In genomic region chr5:124424723-124425411, GRCm38 (mm10) we compare ENCODE assay signal across 8 mouse cellular contexts. TPM values are rescaled to one million over a fixed set of nuclear protein-coding genes. Genes with fewer than 3 reads are reported as not detected.
DNase-seq lines count a peak whose midpoint lies in the region; ATAC-seq and TF ChIP-seq lines count a peak whose summit lies in the region.

No protein-coding gene starts in this region.

- peak overlapping the region; percentile 94 for H3K4me2 ChIP-seq in neural tube, embryonic 11.5 days (ENCODE audit: low read depth)
- H3K4me2 ChIP-seq in liver, postnatal 0 days (ENCODE audit: low read depth, low read length) = peak overlapping the region; percentile 76

- H3K4me3 ChIP-seq in neural tube, embryonic 11.5 days (ENCODE audit: low read depth, low read length) = peak overlapping the region; percentile 98
- H3K4me3 ChIP-seq in bone marrow, adult 2 months (replicated peaks; ENCODE audit: control insufficient read depth, low read depth, low read length) = peak overlapping the region; percentile 86
- peak overlapping the region; percentile 94 for H3K4me3 ChIP-seq in liver, postnatal 0 days (ENCODE audit: low read depth, low read length)

- TF ChIP-seq POLR2A in bone marrow, adult 2 months (IDR thresholded peaks at IDR 0.05; ENCODE audit: borderline replicate concordance, control insufficient read depth, low read depth, low read length) = no peak

- peaks cover 4% of the 10 kb centered on the region; the same call in 1 of the 2 replicates for H3K4me1 ChIP-seq in neural tube, embryonic 11.5 days (ENCODE audit: control insufficient read depth, insufficient read depth, low read length)
- no peaks in the 10 kb centered on the region; the same call in 1 of the 2 replicates for H3K4me1 ChIP-seq in bone marrow, adult 2 months (ENCODE audit: control insufficient read depth, insufficient read depth, low read length)
- H3K4me1 ChIP-seq in liver, postnatal 0 days (ENCODE audit: insufficient read depth) = peaks cover 12% of the 10 kb centered on the region

- ATAC-seq in neural tube, embryonic 11.5 days (ENCODE audit: insufficient read depth, low FRiP score, low TSS enrichment) = peak; percentile 67; the same call in 1 of the 2 replicates
- ATAC-seq in liver, postnatal 0 days = peak; percentile 20

- no peak for TF ChIP-seq CTCF in bone marrow, adult 2 months (IDR thresholded peaks at IDR 0.05; ENCODE audit: control insufficient read depth, insufficient read depth, low read length)
- TF ChIP-seq CTCF in liver, postnatal 0 days (IDR thresholded peaks at IDR 0.05; ENCODE audit: low read depth) = no peak

- peak overlapping the region; percentile 90 for H3K9ac ChIP-seq in neural tube, embryonic 11.5 days (ENCODE audit: low read length)
- H3K9ac ChIP-seq in liver, postnatal 0 days (replicated peaks) = peak overlapping the region; percentile 95

- WGBS in neural tube, embryonic 11.5 days = under 1% methylated on average over 63 of the region's 63 CpGs
- under 1% methylated on average over 63 of the region's 63 CpGs for WGBS in bone marrow, adult 2 months
- WGBS in liver, postnatal 0 days (ENCODE audit: insufficient replicate concordance) = under 1% methylated on average over 51 of the region's 63 CpGs

- no peaks in the 10 kb centered on the region for H3K36me3 ChIP-seq in neural tube, embryonic 11.5 days (ENCODE audit: control insufficient read depth, insufficient read depth, low read length)
- H3K36me3 ChIP-seq in liver, postnatal 0 days (replicated peaks; ENCODE audit: insufficient read depth, low read length) = no peaks in the 10 kb centered on the region

- peak; percentile 17 for DNase-seq in neural tube, embryonic 11.5 days (ENCODE audit: low spot score)
- no peak for DNase-seq in neural tube, embryonic 10.5 days (ENCODE audit: extremely low spot score, low spot score)
- peak; percentile 50 for DNase-seq in gastrocnemius, postnatal 10 days
- peak; percentile 65 for DNase-seq in kidney, adult 11 months
- DNase-seq in liver, postnatal 0 days = no peak
- DNase-seq in right cerebral cortex, postnatal 25 days = peak; percentile 15
- DNase-seq in embryo, embryonic 10 days (ENCODE audit: low spot score) = no peak

- no peak for TF ChIP-seq EP300 in liver, postnatal 0 days (IDR thresholded peaks at IDR 0.05; ENCODE audit: low read depth)

- H3K9me3 ChIP-seq in neural tube, embryonic 11.5 days (ENCODE audit: control insufficient read depth, low read length) = no peaks in the 10 kb centered on the region
- H3K9me3 ChIP-seq in liver, postnatal 0 days (ENCODE audit: low read length) = no peaks in the 10 kb centered on the region

- peak overlapping the region; percentile 69 for H3K27ac ChIP-seq in neural tube, embryonic 11.5 days (ENCODE audit: low read depth, low read length)
- H3K27ac ChIP-seq in bone marrow, adult 2 months (ENCODE audit: control insufficient read depth, insufficient read depth, low read depth, low read length, poor library complexity) = peak overlapping the region; percentile 88
- H3K27ac ChIP-seq in liver, postnatal 0 days (ENCODE audit: low read depth) = peak overlapping the region; percentile 93

- no peaks in the 10 kb centered on the region for H3K27me3 ChIP-seq in neural tube, embryonic 11.5 days (ENCODE audit: control insufficient read depth, insufficient read depth, low read length)
- H3K27me3 ChIP-seq in liver, postnatal 0 days (ENCODE audit: insufficient read depth, low read length) = no peaks in the 10 kb centered on the region

RNA-seq across cellular contexts. Expression of gene Sbno1, which starts 0.9 kb away (rescaled TPM):
- polyA plus RNA-seq in neural tube, embryonic 11.5 days (2014; fragmentation: Nextera tagmentation; extraction: Ambion mirVana) = 87.0 and 88.2 TPM in 2 replicates
- polyA plus RNA-seq in bone marrow, adult 2 months (2011; ENCODE audit: insufficient read depth, insufficient read length, low replicate concordance, missing spikeins) = 26.5 and 50.4 TPM in 2 replicates
- total RNA-seq in gastrocnemius, postnatal 10 days (2021) = 10 to 100 TPM; 38.8 to 44.3 TPM
- polyA plus RNA-seq in liver, postnatal 0 days (2015; fragmentation: Nextera tagmentation; extraction: Ambion mirVana) = 30.0 and 30.6 TPM in 2 replicates

RNA-seq across cellular contexts. Expression of gene Kmt5a, which starts 14.9 kb away (rescaled TPM):
- polyA plus RNA-seq in neural tube, embryonic 11.5 days (2014; fragmentation: Nextera tagmentation; extraction: Ambion mirVana) = 115 and 121 TPM in 2 replicates
- 100.0 and 137 TPM in 2 replicates for polyA plus RNA-seq in bone marrow, adult 2 months (2011; ENCODE audit: insufficient read depth, insufficient read length, low replicate concordance, missing spikeins)
- 10 to 100 TPM; 37.2 to 43.6 TPM for total RNA-seq in gastrocnemius, postnatal 10 days (2021)
- polyA plus RNA-seq in liver, postnatal 0 days (2015; fragmentation: Nextera tagmentation; extraction: Ambion mirVana) = 26.7 and 30.6 TPM in 2 replicates

RNA-seq across cellular contexts. Expression of gene Rilpl2, which starts 53.3 kb away (rescaled TPM):
- 19.0 and 20.9 TPM in 2 replicates for polyA plus RNA-seq in neural tube, embryonic 11.5 days (2014; fragmentation: Nextera tagmentation; extraction: Ambion mirVana)
- 13.5 and 18.3 TPM in 2 replicates for polyA plus RNA-seq in bone marrow, adult 2 months (2011; ENCODE audit: insufficient read depth, insufficient read length, low replicate concordance, missing spikeins)
- total RNA-seq in gastrocnemius, postnatal 10 days (2021) = 1 to 10 TPM; 6.6 to 7.9 TPM
- polyA plus RNA-seq in liver, postnatal 0 days (2015; fragmentation: Nextera tagmentation; extraction: Ambion mirVana) = 10.3 and 11.0 TPM in 2 replicates

RNA-seq across cellular contexts. Expression of gene Snrnp35, which starts 58.1 kb away (rescaled TPM):
- polyA plus RNA-seq in neural tube, embryonic 11.5 days (2014; fragmentation: Nextera tagmentation; extraction: Ambion mirVana) = 14.7 TPM in 2 replicates
- polyA plus RNA-seq in bone marrow, adult 2 months (2011; ENCODE audit: insufficient read depth, insufficient read length, low replicate concordance, missing spikeins) = 12.7 and 24.2 TPM in 2 replicates
- total RNA-seq in gastrocnemius, postnatal 10 days (2021) = 10 to 100 TPM; 21.8 to 23.6 TPM
- 5.9 and 6.5 TPM in 2 replicates for polyA plus RNA-seq in liver, postnatal 0 days (2015; fragmentation: Nextera tagmentation; extraction: Ambion mirVana)

Comparison
In these comparisons a context has a peak if more than half of its experiments do, and no peak if none do; other contexts are left out.
1. DNase-seq: peak in neural tube, embryonic 11.5 days (single experiment), gastrocnemius, postnatal 10 days (single experiment), kidney, adult 11 months (single experiment) and right cerebral cortex, postnatal 25 days (single experiment); none in neural tube, embryonic 10.5 days (single experiment), liver, postnatal 0 days (single experiment) and embryo, embryonic 10 days (single experiment).
2. Peak in every context shown above with its lines, with median percentiles within 50 percentile points of each other: H3K27ac ChIP-seq and H3K4me3 ChIP-seq.